Mouse (Mus musculus) skeletal muscle tissue, adult 2 months (tissue): ENCODE results near the gene Sowahb.

Source experiments
- DNase-seq: peaks from one replicate; pipeline ENCODE4 v3.0.0-alpha.2; 2012; ENCODE audit warnings: low read depth, low spot score

Gene Sowahb

DNA sequence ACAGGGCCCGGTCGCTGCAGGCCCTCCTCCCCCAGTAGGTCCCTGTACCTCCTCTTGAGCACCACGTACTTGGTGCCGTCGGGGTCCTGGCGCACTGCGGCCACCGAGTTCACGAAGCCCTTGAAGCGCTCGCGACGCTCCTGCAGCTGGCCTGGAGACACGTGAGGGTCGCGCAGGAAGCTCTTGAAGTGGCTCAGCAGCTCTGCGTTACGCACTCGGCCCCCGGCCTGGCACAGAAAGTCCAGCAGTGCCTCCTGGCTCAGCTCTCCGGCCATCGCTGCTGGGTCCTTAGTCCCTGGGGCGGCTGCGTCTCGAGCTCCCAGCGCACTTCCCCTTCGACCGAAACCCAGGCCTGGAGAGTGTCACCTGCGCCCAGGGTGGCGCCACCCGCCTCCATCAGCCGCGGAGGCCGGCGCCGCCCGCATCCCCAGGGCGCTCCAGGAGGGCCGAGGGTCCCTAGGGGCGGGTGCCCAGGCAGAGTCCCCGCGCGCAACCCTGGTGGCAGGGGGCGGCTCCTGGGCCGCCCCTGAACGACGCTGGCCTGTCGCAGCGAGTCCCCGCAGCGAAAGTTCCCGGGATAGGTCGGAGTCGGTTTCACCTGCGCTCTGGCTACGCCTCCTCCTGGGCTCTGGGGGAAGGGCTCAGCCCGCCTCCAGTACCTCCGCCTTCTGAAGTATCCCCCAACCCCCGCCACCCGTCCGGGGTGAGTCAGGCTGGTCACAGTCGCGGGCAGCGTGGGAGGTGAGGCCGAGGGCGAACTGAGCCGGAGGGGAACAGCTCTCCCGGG lies at the start of gene Sowahb:
TSS of gene Sowahb (minus strand) at position 439 of the 787 bp plus-strand sequence.
- DNase-seq, result no peak

DNA sequence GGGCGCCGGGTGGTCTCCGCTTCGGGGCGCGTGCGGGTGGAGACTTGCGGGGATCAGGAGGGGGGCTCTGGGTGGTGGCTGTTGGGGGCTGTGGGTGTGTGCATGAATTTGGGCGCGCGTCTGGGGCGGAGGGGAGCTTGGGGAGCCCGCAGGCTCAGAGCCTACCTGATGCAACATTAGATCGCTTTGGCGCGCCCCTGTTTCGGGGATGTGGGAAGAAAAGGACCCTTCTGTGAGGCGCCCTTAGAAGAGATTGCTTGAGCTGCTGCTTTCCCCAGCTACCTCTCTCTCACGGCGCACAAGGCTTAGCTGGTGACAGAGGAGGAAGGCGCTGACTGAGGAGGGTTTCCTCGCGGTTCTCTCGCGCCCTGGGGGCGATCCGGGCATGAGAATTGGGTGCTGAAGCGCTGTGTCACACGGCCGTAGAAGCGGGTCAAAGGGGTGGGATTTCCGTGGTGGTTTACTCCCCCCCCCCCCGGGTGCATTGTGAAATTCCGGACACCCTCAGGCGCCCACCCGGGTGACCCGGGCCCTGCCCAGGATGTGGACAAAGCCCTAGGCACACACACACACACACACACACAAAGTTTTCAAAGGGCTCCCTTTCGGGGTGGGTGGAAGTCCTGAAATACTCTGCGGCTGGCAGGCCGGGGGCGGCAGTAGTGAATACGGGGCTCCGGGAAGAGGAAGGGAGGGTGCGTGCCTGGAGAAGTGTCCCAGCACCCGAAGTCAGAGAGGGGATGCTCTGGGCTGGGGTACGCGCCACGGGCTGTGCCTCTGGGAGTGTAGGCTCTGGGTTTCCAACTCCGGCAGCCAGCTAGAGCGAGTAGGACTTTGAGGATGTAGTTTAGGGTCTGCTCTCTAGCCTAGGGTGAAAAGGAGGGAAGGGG lies 49.1 kb upstream of the Sowahb start:
- no peak for DNase-seq

GRCm38 (mm10) chr5:93092857-93093622 lies 48.2 kb upstream of the Sowahb start, which contains the start of gene Sept11:
Sept11 (plus strand) TSS chr5:93093437.
- DNase-seq, result peak; percentile 79

GRCm38 (mm10) chr5:93092147-93092781 lies 47.4 kb upstream of the Sowahb start:
- peak; percentile 46 for DNase-seq

GRCm38 (mm10) chr5:93091266-93091665 lies 46.4 kb upstream of the Sowahb start:
- DNase-seq, result no peak

DNA sequence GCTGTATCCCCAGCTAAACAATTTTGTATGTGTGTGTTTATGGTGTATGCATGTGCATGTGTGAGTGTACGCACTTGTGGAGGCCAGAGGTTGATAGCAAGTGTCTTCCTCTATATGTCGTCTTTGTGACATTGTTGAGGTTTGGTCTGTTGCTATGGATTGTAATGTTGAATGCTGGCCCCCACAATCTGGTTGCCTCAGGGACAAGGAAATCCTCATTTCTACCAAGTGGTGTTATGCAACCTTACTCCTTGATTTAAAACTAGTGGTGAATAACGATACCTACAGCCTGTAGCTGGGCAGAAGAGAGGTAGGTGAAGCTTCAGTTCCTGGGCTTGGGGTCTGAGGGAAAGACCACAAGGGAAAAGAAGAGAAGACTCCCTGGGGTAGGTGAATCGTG lies 41.1 kb upstream of the Sowahb start:
- no peak for DNase-seq

- DNase-seq, result no peak
Observed at GRCm38 (mm10) chr5:93085015-93085598, 40.3 kb upstream of the Sowahb start.

DNA sequence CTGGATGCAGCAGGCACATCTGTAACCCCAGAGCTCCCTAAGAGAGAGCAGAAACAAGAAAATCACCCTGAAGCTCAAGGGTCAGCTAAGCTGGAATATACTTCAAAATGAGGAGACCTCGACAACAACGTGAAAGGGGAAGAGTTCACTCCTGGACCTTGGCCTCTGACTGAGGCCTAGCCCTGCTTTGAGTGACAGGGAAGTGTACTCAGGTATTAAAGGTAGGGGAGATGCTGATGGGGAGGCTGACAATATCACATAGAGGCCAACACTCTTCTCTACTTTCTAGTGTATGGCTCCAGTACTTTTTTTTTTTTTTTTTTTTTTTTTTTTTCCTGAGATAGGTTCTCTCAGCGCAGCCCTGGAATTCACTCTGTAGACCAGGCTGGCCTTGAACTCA lies 34.8 kb upstream of the Sowahb start:
- no peak for DNase-seq

- DNase-seq, result no peak
Observed at GRCm38 (mm10) chr5:93077661-93078323, 33.0 kb upstream of the Sowahb start.

- no peak for DNase-seq
Observed at GRCm38 (mm10) chr5:93060865-93061264, 16.0 kb upstream of the Sowahb start.

- no peak for DNase-seq
Observed at GRCm38 (mm10) chr5:93053606-93054397, 9.0 kb upstream of the Sowahb start.

- no peak for DNase-seq
Observed at GRCm38 (mm10) chr5:93051951-93052350, 7.1 kb upstream of the Sowahb start.

DNA sequence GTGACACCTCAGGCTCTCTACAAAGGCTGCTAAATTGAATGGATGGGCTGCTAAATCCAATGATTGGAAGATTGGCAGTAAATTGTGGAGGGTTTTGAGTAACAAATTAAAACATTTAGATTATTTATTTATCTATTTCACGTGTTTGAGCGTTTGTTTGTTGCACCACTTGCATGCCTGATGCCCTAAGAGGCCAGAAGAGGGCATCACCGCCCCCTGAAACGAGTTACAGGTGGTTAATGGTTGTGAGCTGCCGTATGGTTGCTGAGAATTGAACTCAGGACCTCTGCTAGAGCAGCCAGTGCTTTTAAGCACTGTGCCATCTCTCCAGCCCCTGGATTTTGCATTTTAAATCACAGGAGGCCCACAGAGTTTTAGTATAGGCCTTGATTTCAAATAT lies 6.2 kb upstream of the Sowahb start:
- DNase-seq, result no peak

DNA sequence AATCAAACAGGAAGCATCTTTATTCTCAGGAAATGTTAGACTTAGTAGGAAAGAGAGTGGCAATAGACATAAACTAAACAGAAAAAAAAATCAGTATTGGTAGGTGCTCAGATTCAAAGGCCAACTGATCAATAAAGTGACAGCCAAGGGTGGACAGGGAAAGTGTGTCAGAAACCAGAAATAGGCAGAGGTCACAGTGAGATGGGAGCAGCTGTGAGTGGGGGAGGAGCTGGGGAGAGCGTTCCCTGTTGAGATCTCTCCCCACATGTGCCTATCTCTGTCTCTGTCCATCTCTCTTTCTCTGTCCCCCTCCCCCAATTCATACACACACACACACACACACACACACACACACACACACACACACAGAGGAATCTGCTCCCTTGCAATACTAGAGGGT lies 5.1 kb upstream of the Sowahb start:
- DNase-seq, result no peak

DNA sequence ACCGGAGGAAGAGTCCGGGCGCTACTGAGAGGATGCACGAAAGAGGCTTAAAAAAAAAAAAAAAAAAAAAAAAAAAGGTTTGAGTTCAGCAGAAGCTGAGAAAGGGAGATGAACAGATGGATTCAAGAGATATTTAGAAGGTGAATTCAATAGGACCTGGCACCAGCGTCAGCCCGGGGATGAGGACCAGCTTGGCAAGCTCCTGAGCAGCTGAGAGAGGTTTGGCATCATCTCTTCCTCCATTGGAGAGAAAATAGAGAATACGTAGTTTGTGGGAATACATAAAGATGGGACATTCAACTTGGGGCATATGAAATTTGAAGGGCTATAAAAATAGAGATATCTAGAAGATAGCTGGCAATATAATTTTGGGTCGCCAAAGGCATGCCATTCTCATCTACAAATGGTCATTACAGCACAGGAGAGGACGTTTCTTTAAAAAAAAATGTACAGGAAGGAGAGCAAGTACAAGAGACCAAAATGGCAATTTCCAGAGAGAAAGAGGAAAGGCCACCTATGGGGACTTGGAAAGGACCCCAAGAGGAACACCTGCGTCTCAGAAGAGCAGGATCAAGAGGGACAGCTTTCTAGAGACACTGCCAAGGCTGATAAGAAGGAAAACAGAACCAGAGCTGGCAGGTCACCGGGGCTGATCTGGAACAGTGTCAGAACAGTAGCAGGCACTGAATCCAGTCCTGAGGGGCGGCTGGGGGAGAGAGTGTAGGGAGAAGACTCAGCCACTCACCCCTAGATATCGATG lies 3.8 kb upstream of the Sowahb start:
- DNase-seq, result no peak

- no peak for DNase-seq
Observed at GRCm38 (mm10) chr5:93046306-93046845, 1.6 kb upstream of the Sowahb start.

GRCm38 (mm10) chr5:93045371-93045714 lies 521 bp upstream of the Sowahb start:
- no peak for DNase-seq

DNA sequence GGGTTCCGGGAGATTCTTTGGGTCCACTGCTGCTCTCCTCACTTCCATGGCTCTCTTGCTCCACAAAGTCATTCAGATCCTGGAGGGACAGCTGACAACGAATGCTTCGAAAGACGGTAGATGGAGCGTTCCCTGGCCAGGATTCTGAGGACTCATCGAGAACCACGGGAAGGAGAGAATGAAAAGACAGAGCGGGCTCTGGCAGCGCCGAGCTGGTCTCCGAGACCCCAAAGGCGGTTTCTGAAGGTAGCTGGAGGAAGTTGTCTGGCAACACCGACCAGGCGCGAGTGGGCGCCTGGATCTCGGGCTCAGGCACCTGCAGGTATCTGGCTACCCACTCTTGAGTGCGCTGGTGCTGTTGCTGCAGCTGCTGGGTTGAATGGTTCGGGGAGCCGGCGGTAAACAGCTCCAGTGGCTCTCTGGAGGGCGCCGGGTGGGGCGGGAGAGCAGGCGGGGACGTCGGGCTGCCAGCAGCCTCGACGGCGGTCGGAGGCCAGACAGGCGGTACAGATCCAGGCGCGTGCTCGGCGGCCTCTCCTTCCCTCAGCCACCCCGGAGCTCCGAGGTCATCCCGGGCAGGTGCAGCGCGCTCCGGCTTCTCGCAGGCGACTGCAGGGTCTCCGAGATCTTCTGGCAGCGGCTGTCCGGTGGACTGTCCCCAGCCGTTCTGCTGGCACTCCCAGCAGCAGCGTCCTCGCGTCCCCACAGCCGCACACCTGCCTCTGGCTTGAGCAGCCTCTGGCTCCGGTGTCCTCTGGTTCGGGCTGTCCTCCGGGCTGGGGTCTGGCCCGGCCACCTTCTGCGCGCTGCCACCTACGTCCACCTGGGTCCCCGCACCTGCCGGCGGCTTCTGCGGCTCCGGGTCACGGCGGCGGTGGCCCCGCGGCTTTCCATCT lies 886 bp downstream of the Sowahb start:
- DNase-seq, result no peak
